Mouse (Mus musculus) heart, embryonic 15.5 days (tissue): Measurements from ENCODE around the gene Bsg. TPM values are rescaled to one million over a fixed set of nuclear protein-coding genes. Genes with fewer than 3 reads are reported as not detected.
A peak's percentile ranks its signal among the peaks of the same experiment; 100 is the strongest.

ENCODE experiments used
- ATAC-seq: fragments of 200-750 bp; cut with Nextera tagmentation; replicated peaks from 2 replicates; pipeline ENCODE4 v1.8.0; 2017; ENCODE audit warnings: low read depth, moderate TSS enrichment; ENCODE audit not compliant: insufficient number of reproducible peaks, insufficient read depth, low FRiP score
- H3K27ac ChIP-seq: fragments of 300-500 bp; sonication (generic); 2 replicates; pipeline ENCODE4 v1.5.1; 2015; ENCODE audit warnings: mild to moderate bottlenecking, inconsistent platforms
- H3K27me3 ChIP-seq: fragments of 300-500 bp; sonication (generic); 2 replicates; pipeline ENCODE4 v1.6.1; 2015; ENCODE audit warnings: inconsistent platforms
- H3K36me3 ChIP-seq: fragments of 300-500 bp; sonication (generic); 2 replicates; pipeline ENCODE4 v1.6.1; 2015; ENCODE audit warnings: mild to moderate bottlenecking, inconsistent platforms
- H3K4me1 ChIP-seq: fragments of 300-500 bp; sonication (generic); replicated peaks from 2 replicates; pipeline ENCODE4 v1.6.1; 2015; ENCODE audit warnings: inconsistent platforms
- H3K4me2 ChIP-seq: fragments of 300-500 bp; sonication (generic); 2 replicates; pipeline ENCODE4 v1.6.1; 2015; ENCODE audit warnings: inconsistent platforms, mild to moderate bottlenecking, moderate library complexity
- H3K4me3 ChIP-seq: fragments of 300-500 bp; sonication (generic); 2 replicates; pipeline ENCODE4 v1.5.1; 2015; ENCODE audit warnings: mild to moderate bottlenecking, inconsistent platforms
- H3K9ac ChIP-seq: fragments of 300-500 bp; sonication (generic); 2 replicates; pipeline ENCODE4 v1.6.1; 2015; ENCODE audit warnings: mild to moderate bottlenecking, inconsistent platforms
- H3K9me3 ChIP-seq: fragments of 300-500 bp; sonication (generic); replicated peaks from 2 replicates; pipeline ENCODE4 v1.6.1; 2016; ENCODE audit warnings: inconsistent platforms
- WGBS: fragments of 180-500 bp; shearing (Covaris S2); methylation state at CpG from one replicate; pipeline ENCODE4 v1.1.7; 2015; ENCODE audit warnings: mixed read lengths; 5-methylcytosine and 5-hydroxymethylcytosine counted together
- polyA plus RNA-seq: library from polyadenylated mRNA; unstranded; fragments of >200 nt; fragmentation: Nextera tagmentation; extraction: Ambion mirVana; gene quantifications from 2 replicates; pipeline ENCODE4 v1.2.1, GENCODE M21; 2015

The Bsg gene
- polyA plus RNA-seq, 1 experiment from 2014 or later: 998 TPM

GRCm38 (mm10) chr10:79738259-79738658 is 34.0 kb downstream of the Bsg start:
- 93% methylated on average over 10 of the region's 10 CpGs for WGBS
- Histone ChIP-seq H3K27ac (no peak overlapping the region), H3K36me3 (peaks cover 92% of the 10 kb centered on the region), H3K9me3 (peaks cover 23% of the 10 kb centered on the region; the same call in 1 of the 2 replicates), H3K4me3 (no peak overlapping the region), H3K4me1 (0 out of 2 replicates have a peak, but pooled peaks cover 7% of the 10 kb centered on the region), H3K27me3 (peaks cover 9% of the 10 kb centered on the region; the same call in 1 of the 2 replicates), H3K4me2 (no peak overlapping the region), H3K9ac (no peak overlapping the region)
- ATAC-seq: no peak

DNA sequence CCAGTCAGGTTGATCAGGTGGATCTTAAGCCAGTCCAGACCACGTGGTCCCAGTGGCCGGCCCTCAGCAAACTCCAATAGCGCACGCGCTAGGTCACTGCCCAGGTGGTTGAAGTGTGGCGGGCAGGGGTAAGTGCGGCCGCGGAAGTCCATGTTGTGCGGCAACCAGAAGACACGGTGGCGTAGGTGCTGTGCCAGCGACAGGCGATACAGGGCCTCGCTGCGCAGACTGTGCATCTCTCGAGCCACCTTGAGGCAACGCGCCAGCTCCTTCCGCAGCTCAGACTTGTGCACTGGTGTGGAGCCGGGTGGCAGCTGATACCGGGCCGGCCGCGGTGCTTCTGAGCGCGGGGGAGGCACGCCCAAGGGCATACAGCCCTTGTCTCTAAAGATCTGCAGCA is 34.9 kb downstream of the Bsg start:
- H3K36me3 ChIP-seq: peaks cover 88% of the 10 kb centered on the region
- WGBS: 95% methylated on average over 28 of the region's 28 CpGs
- no peak overlapping the region for H3K4me3 ChIP-seq
- peaks cover 9% of the 10 kb centered on the region; the same call in 1 of the 2 replicates for H3K27me3 ChIP-seq
- no peak for ATAC-seq
- no peak overlapping the region for H3K4me2 ChIP-seq
- H3K27ac ChIP-seq: no peak overlapping the region
- H3K9me3 ChIP-seq: peaks cover 23% of the 10 kb centered on the region; the same call in 1 of the 2 replicates
- 0 out of 2 replicates have a peak, but pooled peaks cover 7% of the 10 kb centered on the region for H3K4me1 ChIP-seq
- no peak overlapping the region for H3K9ac ChIP-seq

DNA sequence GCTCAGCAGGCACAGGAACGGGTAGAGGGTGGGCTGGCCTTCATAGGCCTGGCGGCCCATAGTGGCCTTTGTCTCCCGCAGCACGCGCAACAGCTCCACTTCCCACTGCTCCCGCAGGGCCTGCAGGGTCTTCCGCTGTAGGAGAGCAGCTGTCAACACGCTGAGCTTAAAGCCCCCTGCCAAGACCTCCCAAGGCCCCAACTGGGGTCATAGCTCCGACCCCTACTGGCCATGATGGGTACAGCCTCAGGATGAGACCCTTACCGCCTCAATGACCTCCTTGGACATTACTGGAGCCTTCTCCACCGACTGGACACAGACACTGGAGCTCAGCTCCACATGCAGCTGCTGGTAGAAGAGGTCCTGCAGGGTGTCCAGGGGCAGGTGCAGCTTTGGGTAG is 36.6 kb downstream of the Bsg start:
- ATAC-seq: no peak
- no peak overlapping the region for H3K9ac ChIP-seq
- H3K4me2 ChIP-seq: no peak overlapping the region
- H3K9me3 ChIP-seq: peaks cover 23% of the 10 kb centered on the region; the same call in 1 of the 2 replicates
- no peak overlapping the region for H3K4me3 ChIP-seq
- H3K27ac ChIP-seq: no peak overlapping the region
- H3K4me1 ChIP-seq: peaks cover 7% of the 10 kb centered on the region
- peaks cover 75% of the 10 kb centered on the region for H3K36me3 ChIP-seq
- WGBS: 75% methylated on average over 11 of the region's 11 CpGs
- peaks cover 5% of the 10 kb centered on the region; the same call in 1 of the 2 replicates for H3K27me3 ChIP-seq

GRCm38 (mm10) chr10:79743161-79743560 is 38.9 kb downstream of the Bsg start:
- ATAC-seq: no peak
- Histone ChIP-seq H3K9ac (no peak overlapping the region), H3K4me1 (peaks cover 15% of the 10 kb centered on the region), H3K4me3 (no peak overlapping the region), H3K4me2 (no peak overlapping the region), H3K27ac (no peak overlapping the region), H3K27me3 (no peaks in the 10 kb centered on the region), H3K36me3 (peaks cover 52% of the 10 kb centered on the region), H3K9me3 (peaks cover 20% of the 10 kb centered on the region; the same call in 1 of the 2 replicates)
- 87% methylated on average over 11 of the region's 11 CpGs for WGBS

DNA sequence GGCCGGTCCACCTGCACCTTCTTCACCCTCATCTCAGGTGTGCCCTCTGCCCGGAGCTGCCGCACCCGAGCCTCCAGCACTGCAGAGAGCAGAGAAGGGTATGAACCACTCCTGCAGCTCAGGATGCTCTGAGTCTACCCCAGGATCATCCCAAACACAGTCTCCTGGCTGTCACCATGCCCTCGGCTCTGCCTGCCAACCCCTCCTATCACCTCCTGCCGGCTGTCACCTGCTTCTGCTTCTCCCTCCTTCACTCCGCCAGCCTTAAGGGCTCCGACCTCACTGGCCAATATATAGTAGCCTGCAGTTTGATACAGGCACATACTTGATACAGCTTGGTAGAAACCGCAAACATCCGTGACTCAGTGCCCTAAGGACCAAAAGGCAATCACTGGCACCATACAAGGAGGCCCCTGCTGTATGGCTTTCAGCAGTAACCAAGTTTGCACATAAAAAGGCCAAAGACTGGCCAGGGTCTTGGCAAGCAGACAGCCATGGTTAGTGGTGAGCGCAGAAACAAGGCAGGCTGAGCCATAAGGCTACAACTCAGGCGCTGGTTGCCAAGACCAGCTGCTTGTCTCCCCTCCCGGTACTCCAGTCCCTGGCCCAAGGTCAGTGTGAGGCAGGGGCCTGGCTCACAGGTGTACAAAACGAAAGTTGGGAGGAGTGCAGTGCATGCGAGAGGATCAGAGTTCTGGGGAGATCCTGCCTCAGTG is 39.5 kb downstream of the Bsg start:
- WGBS: 92% methylated on average over 15 of the region's 15 CpGs
- Histone ChIP-seq H3K4me3 (no peak overlapping the region), H3K9me3 (peaks cover 15% of the 10 kb centered on the region; the same call in 1 of the 2 replicates), H3K4me2 (no peak overlapping the region), H3K36me3 (peaks cover 45% of the 10 kb centered on the region), H3K4me1 (peaks cover 15% of the 10 kb centered on the region), H3K27me3 (no peaks in the 10 kb centered on the region), H3K27ac (no peak overlapping the region), H3K9ac (no peak overlapping the region)
- ATAC-seq: no peak

DNA sequence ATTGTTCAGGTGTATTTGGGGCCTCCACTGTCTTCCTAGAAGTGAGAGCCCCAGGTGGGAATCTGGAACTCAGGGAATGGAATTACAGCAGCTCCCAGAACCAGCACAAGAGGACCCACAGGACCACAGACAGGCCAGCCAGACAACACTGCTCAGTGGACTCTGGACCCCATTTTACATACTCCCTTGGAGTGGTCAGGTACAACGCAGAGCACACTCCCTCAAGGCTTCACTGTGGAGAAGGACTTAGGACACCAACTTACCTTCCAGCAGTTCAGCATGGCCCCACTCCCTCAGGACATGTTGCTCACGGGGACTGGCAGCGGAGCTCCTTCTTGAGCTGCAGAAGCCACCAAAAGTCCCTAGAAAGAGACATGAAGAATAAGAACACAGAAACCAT is 41.1 kb downstream of the Bsg start:
- Histone ChIP-seq H3K4me3 (peak overlapping the region; percentile 75), H3K27me3 (no peaks in the 10 kb centered on the region), H3K9me3 (no peaks in the 10 kb centered on the region; the same call in 1 of the 2 replicates), H3K36me3 (peaks cover 29% of the 10 kb centered on the region), H3K4me2 (peak overlapping the region; percentile 77), H3K4me1 (peaks cover 15% of the 10 kb centered on the region), H3K9ac (no peak overlapping the region), H3K27ac (no peak overlapping the region)
- 91% methylated on average over 3 of the region's 3 CpGs for WGBS
- no peak for ATAC-seq

DNA sequence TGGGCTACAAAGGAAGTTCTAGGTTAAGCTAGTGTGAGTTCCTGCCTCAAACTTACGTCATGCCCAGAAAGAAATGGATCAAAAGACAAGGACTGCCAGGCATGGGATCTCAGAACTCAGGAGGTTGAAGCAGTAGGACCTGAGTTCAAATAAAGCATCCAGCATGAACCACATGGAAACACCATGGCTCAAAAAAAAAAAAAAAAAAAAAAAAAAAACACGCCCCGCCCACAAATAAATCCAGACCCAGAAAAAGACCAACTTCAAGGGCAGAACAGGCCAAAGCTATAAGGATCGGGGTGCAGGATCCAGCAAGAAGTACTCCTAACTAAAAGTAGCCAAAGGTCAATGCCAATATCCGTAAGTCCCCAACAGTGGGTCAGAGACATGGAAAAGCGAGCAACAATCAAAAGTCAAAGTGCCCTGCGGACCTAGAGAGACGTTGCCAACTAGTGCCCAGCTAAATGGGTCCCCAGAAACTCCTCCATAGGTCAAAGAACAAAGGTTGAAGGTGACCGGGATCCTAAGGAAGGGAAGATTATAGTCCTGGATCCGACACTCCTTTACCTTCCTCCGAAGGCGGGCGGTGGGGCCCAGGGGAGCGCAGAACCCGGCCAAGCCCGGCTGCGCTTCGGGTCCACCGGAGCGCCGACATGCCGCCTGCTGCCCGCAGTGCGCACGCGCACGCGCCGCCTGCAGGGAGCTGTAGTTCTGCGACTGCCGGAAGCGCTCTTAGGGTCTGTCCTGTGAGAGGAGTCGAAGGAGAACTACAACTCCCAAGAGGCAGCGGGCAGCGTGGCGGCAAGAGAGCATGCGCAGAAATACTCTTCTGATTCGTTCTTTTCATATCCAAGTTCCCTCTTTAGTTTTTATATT is 41.8 kb downstream of the Bsg start, which contains the start of gene Polrmt:
TSS of gene Polrmt (minus strand) at position 684 of the 876 bp plus-strand sequence.
- H3K27ac ChIP-seq: peak within 1 kb of the TSS; percentile 48; the same call in 1 of the 2 replicates
- H3K9me3 ChIP-seq: no peaks in the 10 kb centered on the region
- WGBS: 3% methylated on average over 38 of the region's 38 CpGs

GRCm38 (mm10) chr10:79746774-79747151 is 42.5 kb downstream of the Bsg start:
- Histone ChIP-seq H3K27ac (no peak overlapping the region; the same call in 1 of the 2 replicates), H3K36me3 (peaks cover 16% of the 10 kb centered on the region), H3K4me3 (peak overlapping the region; percentile 75), H3K9ac (no peak overlapping the region), H3K4me1 (peaks cover 15% of the 10 kb centered on the region), H3K9me3 (no peaks in the 10 kb centered on the region), H3K4me2 (peak overlapping the region; percentile 61), H3K27me3 (no peaks in the 10 kb centered on the region)
- WGBS: 21% methylated on average over 6 of the region's 6 CpGs
- peak; percentile 28; the same call in 1 of the 2 replicates for ATAC-seq

More for the DNA sequence above, 41.8 kb downstream of the Bsg start, which contains the start of gene Polrmt:
- Histone ChIP-seq H3K4me1 (peaks cover 15% of the 10 kb centered on the region), H3K4me2 (peak within 1 kb of the TSS; percentile 77), H3K9ac (peak within 1 kb of the TSS; percentile 72), H3K4me3 (peak within 1 kb of the TSS; percentile 75), H3K27me3 (no peaks in the 10 kb centered on the region), H3K36me3 (peaks cover 22% of the 10 kb centered on the region)
- peak; percentile 96 for ATAC-seq

DNA sequence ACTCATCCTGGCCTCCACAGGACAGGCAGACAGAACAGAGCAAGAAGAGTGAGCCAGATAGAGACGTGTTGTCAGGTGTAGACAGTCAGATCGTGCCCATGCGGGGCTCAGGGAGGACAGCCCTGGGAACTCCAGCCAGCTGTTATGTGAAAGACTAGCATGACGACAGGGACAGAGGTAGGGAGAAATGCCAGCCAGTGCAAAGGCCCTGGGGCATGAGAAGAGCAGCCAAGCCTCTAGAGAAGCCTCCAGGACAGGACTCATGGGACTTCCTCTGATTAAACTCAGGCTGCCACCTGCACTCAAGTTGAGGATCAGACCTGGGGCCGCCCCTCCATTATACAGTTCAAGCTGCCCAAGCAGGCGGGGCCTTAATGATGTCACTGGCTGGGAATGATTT is 44.2 kb downstream of the Bsg start:
- Histone ChIP-seq H3K27me3 (no peaks in the 10 kb centered on the region), H3K4me3 (no peak overlapping the region), H3K4me2 (no peak overlapping the region), H3K9ac (no peak overlapping the region), H3K9me3 (no peaks in the 10 kb centered on the region), H3K36me3 (peaks cover under 1% of the 10 kb centered on the region; the same call in 1 of the 2 replicates), H3K4me1 (peaks cover 15% of the 10 kb centered on the region), H3K27ac (no peak overlapping the region)
- 65% methylated on average over 6 of the region's 6 CpGs for WGBS
- ATAC-seq: no peak

- no peaks in the 10 kb centered on the region for H3K27me3 ChIP-seq
- H3K4me3 ChIP-seq: peak within 1 kb of the TSS; percentile 40
- peak within 1 kb of the TSS; percentile 49 for H3K9ac ChIP-seq
- peak within 1 kb of the TSS; percentile 76 for H3K4me2 ChIP-seq
- no peaks in the 10 kb centered on the region for H3K9me3 ChIP-seq
- peaks cover 8% of the 10 kb centered on the region for H3K4me1 ChIP-seq
- 1% methylated on average over 36 of the region's 36 CpGs for WGBS
- no peak within 1 kb of the TSS for H3K27ac ChIP-seq
- H3K36me3 ChIP-seq: peaks cover 22% of the 10 kb centered on the region
- ATAC-seq: peak; percentile 71
Measured at GRCm38 (mm10) chr10:79754856-79755516, 50.7 kb downstream of the Bsg start, which contains the start of gene Fgf22. Fgf22 (plus strand) TSS chr10:79755076.
